Mouse (Mus musculus): ENCODE measurements around the gene Ccr10.

The Ccr10 gene

GRCm38 (mm10) chr11:101188166-101188805, 13.0 kb upstream of the Ccr10 start:
- DNase-seq (ENCODE audit: low spot score) = no peak

GRCm38 (mm10) chr11:101187541-101187940, 12.3 kb upstream of the Ccr10 start:
- no peak for DNase-seq (ENCODE audit: low spot score)

- no peak for DNase-seq (ENCODE audit: low spot score)
Measured at GRCm38 (mm10) chr11:101186526-101187247, 11.4 kb upstream of the Ccr10 start.

GRCm38 (mm10) chr11:101185441-101185840, 10.2 kb upstream of the Ccr10 start:
- no peak for DNase-seq (ENCODE audit: low spot score)

- DNase-seq (ENCODE audit: low spot score) = no peak
Measured at GRCm38 (mm10) chr11:101184984-101185383, 9.7 kb upstream of the Ccr10 start.

GRCm38 (mm10) chr11:101182771-101183517, 7.7 kb upstream of the Ccr10 start:
- DNase-seq (ENCODE audit: low spot score) = no peak

- no peak for DNase-seq (ENCODE audit: low spot score)
Measured at GRCm38 (mm10) chr11:101181961-101182360, 6.7 kb upstream of the Ccr10 start.

GRCm38 (mm10) chr11:101180846-101181740, 5.8 kb upstream of the Ccr10 start:
- DNase-seq (ENCODE audit: low spot score) = peak; percentile 74

- no peak for DNase-seq (ENCODE audit: low spot score)
Measured at GRCm38 (mm10) chr11:101180261-101180660, 5.0 kb upstream of the Ccr10 start.

GRCm38 (mm10) chr11:101179306-101179705, 4.1 kb upstream of the Ccr10 start:
- no peak for DNase-seq (ENCODE audit: low spot score)

- DNase-seq (ENCODE audit: low spot score) = no peak
Measured at GRCm38 (mm10) chr11:101178061-101179058, 3.1 kb upstream of the Ccr10 start.

- peak; percentile 45 for DNase-seq (ENCODE audit: low spot score)
Measured at GRCm38 (mm10) chr11:101176933-101177773, 1.9 kb upstream of the Ccr10 start.

GRCm38 (mm10) chr11:101176117-101176691, 961 bp upstream of the Ccr10 start:
- DNase-seq (ENCODE audit: low spot score) = no peak

GRCm38 (mm10) chr11:101175636-101176116, 433 bp upstream of the Ccr10 start:
- DNase-seq (ENCODE audit: low spot score) = no peak

GRCm38 (mm10) chr11:101174389-101174745, 876 bp downstream of the Ccr10 start:
- peak; percentile 42 for DNase-seq (ENCODE audit: low spot score)

- peak; percentile 91 for DNase-seq (ENCODE audit: low spot score)
Measured at GRCm38 (mm10) chr11:101173631-101174388, 1.4 kb downstream of the Ccr10 start.

- peak; percentile 55 for DNase-seq (ENCODE audit: low spot score)
Measured at GRCm38 (mm10) chr11:101173112-101173511, 2.1 kb downstream of the Ccr10 start.

GRCm38 (mm10) chr11:101172434-101172815, 2.8 kb downstream of the Ccr10 start:
- DNase-seq (ENCODE audit: low spot score) = no peak

All from MN1 (cell line).